Mouse (Mus musculus): ENCODE data around the gene Cldn34a. TPM values are rescaled to one million over a fixed set of nuclear protein-coding genes. Genes with fewer than 3 reads are reported as not detected.
"Not testable (repeated sequence)": the region's sequence is repeated elsewhere in the genome, so short reads cannot be mapped to it uniquely, and the experiment has no call there.

Cldn34a gene
- polyA plus RNA-seq (2015; fragmentation: Nextera tagmentation; extraction: Ambion mirVana) = not detected in 2 replicates

GRCm38 (mm10) chrX:152563034-152563433 lies at the start of gene Cldn34a:
Gene Cldn34a (plus strand): TSS chrX:152563334.
- ATAC-seq = no peak
- WGBS = 82% methylated on average over 2 of the region's 2 CpGs
- H3K4me3 ChIP-seq (replicated peaks; ENCODE audit: low read length) = no peak within 1 kb of the TSS

GRCm38 (mm10) chrX:152518611-152519010 lies 44.5 kb upstream of the Cldn34a start:
- WGBS = 83% methylated on average over 2 of the region's 2 CpGs
- H3K36me3 ChIP-seq (ENCODE audit: control insufficient read depth, insufficient read depth); H3K9me3 ChIP-seq (ENCODE audit: control insufficient read depth, low read length); H3K4me1 ChIP-seq (replicated peaks; ENCODE audit: control insufficient read depth, insufficient read depth, low read length); ATAC-seq; H3K4me3 ChIP-seq (replicated peaks; ENCODE audit: low read length); H3K27me3 ChIP-seq (replicated peaks; ENCODE audit: control insufficient read depth, insufficient read depth, low read length); H3K4me2 ChIP-seq (ENCODE audit: low read length); H3K9ac ChIP-seq (replicated peaks; ENCODE audit: low read depth, low read length); H3K27ac ChIP-seq (ENCODE audit: low read length): not testable (repeated sequence)

More at GRCm38 (mm10) chrX:152563034-152563433, at the start of gene Cldn34a:
- H3K9me3 ChIP-seq (ENCODE audit: control insufficient read depth, low read length) = no peaks in the 10 kb centered on the region
- no peak within 1 kb of the TSS for H3K27ac ChIP-seq (ENCODE audit: low read length)
- H3K9ac ChIP-seq (replicated peaks; ENCODE audit: low read depth, low read length) = no peak within 1 kb of the TSS
- H3K4me1 ChIP-seq (replicated peaks; ENCODE audit: control insufficient read depth, insufficient read depth, low read length) = no peaks in the 10 kb centered on the region
- H3K4me2 ChIP-seq (ENCODE audit: low read length) = no peak within 1 kb of the TSS
- H3K27me3 ChIP-seq (replicated peaks; ENCODE audit: control insufficient read depth, insufficient read depth, low read length) = no peaks in the 10 kb centered on the region; the same call in 1 of the 2 replicates
- H3K36me3 ChIP-seq (ENCODE audit: control insufficient read depth, insufficient read depth) = no peaks in the 10 kb centered on the region

- no peaks in the 10 kb centered on the region; the same call in 1 of the 2 replicates for H3K27me3 ChIP-seq (replicated peaks; ENCODE audit: control insufficient read depth, insufficient read depth, low read length)
- no peaks in the 10 kb centered on the region for H3K9me3 ChIP-seq (ENCODE audit: control insufficient read depth, low read length)
- H3K4me1 ChIP-seq (replicated peaks; ENCODE audit: control insufficient read depth, insufficient read depth, low read length) = no peaks in the 10 kb centered on the region
- no peak overlapping the region for H3K4me3 ChIP-seq (replicated peaks; ENCODE audit: low read length)
- H3K9ac ChIP-seq (replicated peaks; ENCODE audit: low read depth, low read length) = no peak overlapping the region
- no peak for ATAC-seq
- 83% methylated on average over 1 of the region's 1 CpGs for WGBS
- H3K4me2 ChIP-seq (ENCODE audit: low read length) = no peak overlapping the region
- no peaks in the 10 kb centered on the region for H3K36me3 ChIP-seq (ENCODE audit: control insufficient read depth, insufficient read depth)
- no peak overlapping the region for H3K27ac ChIP-seq (ENCODE audit: low read length)
Measured at GRCm38 (mm10) chrX:152545736-152546135, 17.4 kb upstream of the Cldn34a start.

- 69% methylated on average over 1 of the region's 1 CpGs for WGBS
Measured at GRCm38 (mm10) chrX:152548180-152548579, 15.0 kb upstream of the Cldn34a start.

GRCm38 (mm10) chrX:152557446-152557845 lies 5.7 kb upstream of the Cldn34a start:
- 76% methylated on average over 6 of the region's 6 CpGs for WGBS
- Histone ChIP-seq H3K9me3 (ENCODE audit: control insufficient read depth, low read length) (no peaks in the 10 kb centered on the region), H3K27ac (ENCODE audit: low read length) (no peak overlapping the region), H3K36me3 (ENCODE audit: control insufficient read depth, insufficient read depth) (no peaks in the 10 kb centered on the region), H3K4me1 (replicated peaks; ENCODE audit: control insufficient read depth, insufficient read depth, low read length) (no peaks in the 10 kb centered on the region), H3K4me3 (replicated peaks; ENCODE audit: low read length) (no peak overlapping the region), H3K4me2 (ENCODE audit: low read length) (no peak overlapping the region), H3K27me3 (replicated peaks; ENCODE audit: control insufficient read depth, insufficient read depth, low read length) (no peaks in the 10 kb centered on the region), H3K9ac (replicated peaks; ENCODE audit: low read depth, low read length) (no peak overlapping the region)
- no peak for ATAC-seq

More at GRCm38 (mm10) chrX:152548180-152548579, 15.0 kb upstream of the Cldn34a start:
- Histone ChIP-seq H3K4me1 (replicated peaks; ENCODE audit: control insufficient read depth, insufficient read depth, low read length) (no peaks in the 10 kb centered on the region), H3K4me3 (replicated peaks; ENCODE audit: low read length) (no peak overlapping the region), H3K9ac (replicated peaks; ENCODE audit: low read depth, low read length) (no peak overlapping the region), H3K27ac (ENCODE audit: low read length) (no peak overlapping the region), H3K27me3 (replicated peaks; ENCODE audit: control insufficient read depth, insufficient read depth, low read length) (no peaks in the 10 kb centered on the region; the same call in 1 of the 2 replicates), H3K9me3 (ENCODE audit: control insufficient read depth, low read length) (no peaks in the 10 kb centered on the region), H3K36me3 (ENCODE audit: control insufficient read depth, insufficient read depth) (no peaks in the 10 kb centered on the region), H3K4me2 (ENCODE audit: low read length) (no peak overlapping the region)
- ATAC-seq = no peak

Other genes with a start within 250 kb of the Cldn34a start
- gene Kantr, start 235.8 kb upstream of the Cldn34a start, polyA plus RNA-seq (2015; fragmentation: Nextera tagmentation; extraction: Ambion mirVana) = 27.3 and 35.1 TPM in 2 replicates
- 49.2 and 60.6 TPM in 2 replicates for gene Tspyl2, start 220.9 kb upstream of the Cldn34a start, polyA plus RNA-seq (2015; fragmentation: Nextera tagmentation; extraction: Ambion mirVana)
- gene Gpr173, start 194.6 kb upstream of the Cldn34a start, polyA plus RNA-seq (2015; fragmentation: Nextera tagmentation; extraction: Ambion mirVana) = 10.1 and 11.1 TPM in 2 replicates
- 49.2 and 59.3 TPM in 2 replicates for gene Shroom2, start 206.1 kb downstream of the Cldn34a start, polyA plus RNA-seq (2015; fragmentation: Nextera tagmentation; extraction: Ambion mirVana)
- gene Gpr143, start 218.6 kb downstream of the Cldn34a start, polyA plus RNA-seq (2015; fragmentation: Nextera tagmentation; extraction: Ambion mirVana) = not detected in 2 replicates